Mouse (Mus musculus) heart, embryonic 14.5 days (tissue): Measurements from ENCODE around the gene Pcdh19. TPM values are rescaled to one million over a fixed set of nuclear protein-coding genes. Genes with fewer than 3 reads are reported as not detected.

Experiments used
- ATAC-seq: fragments of 200-750 bp; cut with Nextera tagmentation; 2 replicates; pipeline ENCODE4 v1.8.0; 2017; ENCODE audit warnings: low read depth, moderate TSS enrichment; ENCODE audit not compliant: insufficient number of reproducible peaks, insufficient read depth, low FRiP score
- H3K27ac ChIP-seq, 2 experiments: fragments of 200-500 bp in 1 of 2; fragments of 300-500 bp in 1 of 2; sonication (generic) in 1 of 2; replicated peaks in 1 of 2; 2 replicates each; pipeline ENCODE4 v1.5.1; 2012 to 2014; ENCODE audit warnings: low read depth in 2 of 2, low read length in 2 of 2, control low read depth in 1 of 2, mild to moderate bottlenecking in 1 of 2, mixed read lengths in 1 of 2; ENCODE audit not compliant: control insufficient read depth in 1 of 2, insufficient read depth in 1 of 2
- H3K27me3 ChIP-seq: fragments of 300-500 bp; sonication (generic); 2 replicates; pipeline ENCODE4 v1.6.1; 2014; ENCODE audit warnings: mild to moderate bottlenecking, low read length, control low read depth; ENCODE audit not compliant: control insufficient read depth, insufficient read depth
- H3K36me3 ChIP-seq: fragments of 300-500 bp; sonication (generic); 2 replicates; pipeline ENCODE4 v1.6.1; 2014; ENCODE audit warnings: mild to moderate bottlenecking, control low read depth, low read length, mixed read lengths; ENCODE audit not compliant: control insufficient read depth, insufficient read depth
- H3K4me1 ChIP-seq, 2 experiments: fragments of 200-500 bp in 1 of 2; fragments of 300-500 bp in 1 of 2; sonication (generic) in 1 of 2; 2 replicates each; pipeline ENCODE4 v1.6.1; 2012 to 2014; ENCODE audit warnings: low read length in 2 of 2, control low read depth in 1 of 2, mixed read lengths in 1 of 2; ENCODE audit not compliant: control insufficient read depth in 2 of 2, insufficient read depth in 2 of 2
- H3K4me2 ChIP-seq: fragments of 300-500 bp; sonication (generic); 2 replicates; pipeline ENCODE4 v1.6.1; 2014; ENCODE audit warnings: mild to moderate bottlenecking, low read length
- H3K4me3 ChIP-seq, 2 experiments: fragments of 200-500 bp in 1 of 2; fragments of 300-500 bp in 1 of 2; sonication (generic) in 1 of 2; 2 replicates each; pipeline ENCODE4 v1.5.1; 2012 to 2014; ENCODE audit warnings: low read length in 2 of 2, mild to moderate bottlenecking in 2 of 2, control low read depth in 1 of 2, low read depth in 1 of 2, moderate library complexity in 1 of 2; ENCODE audit not compliant: control insufficient read depth in 1 of 2, insufficient read depth in 1 of 2
- H3K9ac ChIP-seq: fragments of 300-500 bp; sonication (generic); 2 replicates; pipeline ENCODE4 v1.6.1; 2014; ENCODE audit warnings: mild to moderate bottlenecking, low read length
- H3K9me3 ChIP-seq: fragments of 300-500 bp; sonication (generic); 2 replicates; pipeline ENCODE4 v1.6.1; 2016; ENCODE audit warnings: low read length, control low read depth; ENCODE audit not compliant: control insufficient read depth
- WGBS: fragments of 180-500 bp; shearing (Covaris S2); extraction: QIAGEN DNeasy Blood & Tissue Kit; methylation state at CpG from one replicate; pipeline ENCODE4 v1.1.7; 2014; 5-methylcytosine and 5-hydroxymethylcytosine counted together
- polyA plus RNA-seq: library from polyadenylated mRNA; unstranded; fragments of >200 nt; fragmentation: Nextera tagmentation; extraction: Ambion mirVana; gene quantifications from 2 replicates; pipeline ENCODE4 v1.2.1, GENCODE M21; 2014

The Pcdh19 gene
- polyA plus RNA-seq, 1 experiment from 2014 or later: 0.58 TPM

DNA sequence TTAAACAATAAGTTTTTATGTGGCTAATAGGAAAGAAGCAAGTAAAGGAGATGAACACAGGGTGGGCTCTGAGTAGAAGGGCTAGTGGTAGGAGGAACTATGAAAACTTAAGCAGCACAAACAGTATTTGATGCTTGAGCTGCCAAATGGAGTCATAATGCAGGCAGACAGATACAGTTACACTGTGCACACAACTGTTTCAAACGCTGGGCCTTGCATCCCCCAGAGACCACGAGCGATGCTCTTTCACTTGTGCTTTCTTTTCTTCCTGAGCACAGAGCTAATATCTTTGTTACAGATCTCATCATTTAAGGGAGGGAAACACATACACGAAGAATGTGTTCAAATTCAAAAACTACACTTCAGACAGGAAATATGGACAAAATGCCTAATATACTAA lies 83.0 kb downstream of the Pcdh19 start:
- Histone ChIP-seq H3K9me3 (no peaks in the 10 kb centered on the region), H3K27ac (no peak overlapping the region), H3K4me1 (0 out of 4 replicates have a peak, but pooled peaks cover 0 to 2% of the 10 kb centered on the region in 2 experiments), H3K4me3 (no peak overlapping the region), H3K9ac (no peak overlapping the region), H3K27me3 (no peaks in the 10 kb centered on the region), H3K4me2 (no peak overlapping the region), H3K36me3 (no peaks in the 10 kb centered on the region)
- 67% methylated on average over 4 of the region's 4 CpGs for WGBS
- no peak for ATAC-seq

- WGBS: 38% methylated on average over 4 of the region's 4 CpGs
- H3K9ac ChIP-seq: no peak overlapping the region
- H3K4me1 ChIP-seq: 0 out of 4 replicates have a peak, but pooled peaks cover 0 to 2% of the 10 kb centered on the region in 2 experiments
- H3K4me3 ChIP-seq: no peak overlapping the region
- H3K27me3 ChIP-seq: no peaks in the 10 kb centered on the region
- ATAC-seq: peak; percentile 61; the same call in 1 of the 2 replicates
- no peaks in the 10 kb centered on the region for H3K36me3 ChIP-seq
- H3K4me2 ChIP-seq: no peak overlapping the region
- no peaks in the 10 kb centered on the region for H3K9me3 ChIP-seq
- no peak overlapping the region for H3K27ac ChIP-seq
These were observed 84.5 kb downstream of the Pcdh19 start for GRCm38 (mm10) chrX:133604272-133604671.

DNA sequence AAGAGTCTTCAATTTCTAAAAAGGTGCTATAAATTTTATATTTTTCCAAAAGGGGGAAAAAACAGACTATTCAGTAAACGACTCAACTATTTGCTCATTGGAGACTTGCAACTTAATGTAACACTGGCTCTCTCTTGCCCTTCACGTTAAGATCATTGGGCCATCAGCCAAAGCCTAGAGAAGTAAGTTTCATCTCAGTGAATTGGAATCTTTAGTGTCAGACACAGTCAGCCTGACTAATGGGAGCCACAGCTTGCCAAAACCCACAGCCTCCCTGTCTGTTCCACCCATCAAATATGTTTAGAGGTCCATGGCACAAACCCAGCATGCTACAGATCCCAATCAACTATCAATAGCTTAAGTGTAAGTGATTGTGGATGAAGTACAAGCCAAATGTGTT lies 86.7 kb downstream of the Pcdh19 start:
- no peak for ATAC-seq
- H3K36me3 ChIP-seq: no peaks in the 10 kb centered on the region
- H3K4me3 ChIP-seq: no peak overlapping the region
- no peaks in the 10 kb centered on the region for H3K27me3 ChIP-seq
- H3K9ac ChIP-seq: no peak overlapping the region
- no peaks in the 10 kb centered on the region for H3K9me3 ChIP-seq
- H3K4me1 ChIP-seq: 0 out of 4 replicates have a peak, but pooled peaks cover 0 to 2% of the 10 kb centered on the region in 2 experiments
- WGBS: 53% methylated on average over 2 of the region's 2 CpGs
- no peak overlapping the region for H3K4me2 ChIP-seq
- H3K27ac ChIP-seq: no peak overlapping the region

DNA sequence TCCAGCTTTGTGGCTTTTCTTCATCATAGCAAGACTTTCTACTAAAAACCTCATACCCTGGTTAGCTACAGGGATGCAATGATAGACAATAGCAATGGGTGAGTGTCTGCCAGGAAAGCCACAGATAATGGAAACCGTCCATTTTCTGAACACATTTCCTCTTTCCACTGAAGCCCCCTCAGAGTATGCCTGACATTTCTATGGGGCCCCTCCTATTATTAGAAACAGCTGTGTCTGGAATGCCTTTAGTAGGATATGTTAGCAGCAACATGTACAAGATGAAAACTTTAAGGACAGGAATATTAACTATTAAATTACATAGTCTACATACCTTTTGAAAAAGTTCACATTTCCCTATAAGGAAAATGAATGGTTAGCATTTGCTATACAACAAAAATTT lies 87.1 kb downstream of the Pcdh19 start:
- H3K4me3 ChIP-seq: no peak overlapping the region
- 32% methylated on average over 1 of the region's 1 CpGs for WGBS
- no peak for ATAC-seq

DNA sequence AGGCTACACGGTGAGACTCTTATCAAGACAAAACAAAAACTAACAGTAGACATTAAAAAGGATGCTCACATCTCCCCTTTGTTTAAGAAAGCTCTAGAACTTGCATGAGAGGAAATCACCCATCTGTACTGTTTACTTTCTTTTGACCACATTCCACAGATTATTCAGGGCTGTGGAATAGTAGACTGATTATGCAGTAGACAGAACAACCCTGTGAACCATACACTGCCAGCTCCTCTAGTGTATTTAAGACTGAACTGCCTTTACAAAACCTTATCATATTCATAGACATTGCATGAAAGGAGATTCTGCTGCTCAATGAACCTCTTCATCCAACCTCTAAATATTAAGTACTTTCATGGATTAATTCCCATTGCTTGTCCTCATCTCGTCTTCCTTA lies 87.6 kb downstream of the Pcdh19 start:
- Histone ChIP-seq H3K36me3 (no peaks in the 10 kb centered on the region), H3K4me2 (no peak overlapping the region), H3K27me3 (no peaks in the 10 kb centered on the region), H3K4me3 (no peak overlapping the region), H3K27ac (no peak overlapping the region), H3K9ac (no peak overlapping the region), H3K4me1 (0 out of 4 replicates have a peak, but pooled peaks cover 0 to 2% of the 10 kb centered on the region in 2 experiments), H3K9me3 (no peaks in the 10 kb centered on the region)
- ATAC-seq: no peak
- WGBS: 49% methylated on average over 2 of the region's 2 CpGs

More for the DNA sequence above, 87.1 kb downstream of the Pcdh19 start:
- no peak overlapping the region for H3K27ac ChIP-seq
- H3K27me3 ChIP-seq: no peaks in the 10 kb centered on the region
- no peak overlapping the region for H3K9ac ChIP-seq
- no peak overlapping the region for H3K4me2 ChIP-seq
- H3K9me3 ChIP-seq: no peaks in the 10 kb centered on the region
- 0 out of 4 replicates have a peak, but pooled peaks cover 0 to 2% of the 10 kb centered on the region in 2 experiments for H3K4me1 ChIP-seq
- H3K36me3 ChIP-seq: no peaks in the 10 kb centered on the region

- WGBS: 68% methylated on average over 4 of the region's 4 CpGs
- H3K9me3 ChIP-seq: no peaks in the 10 kb centered on the region
- H3K4me3 ChIP-seq: no peak overlapping the region
- H3K36me3 ChIP-seq: no peaks in the 10 kb centered on the region
- H3K27me3 ChIP-seq: no peaks in the 10 kb centered on the region
- H3K27ac ChIP-seq: no peak overlapping the region
- no peaks in the 10 kb centered on the region for H3K4me1 ChIP-seq
- H3K4me2 ChIP-seq: no peak overlapping the region
- ATAC-seq: no peak
- no peak overlapping the region for H3K9ac ChIP-seq
These were observed 113.0 kb downstream of the Pcdh19 start for GRCm38 (mm10) chrX:133575601-133576382.

- no peaks in the 10 kb centered on the region for H3K36me3 ChIP-seq
- no peaks in the 10 kb centered on the region for H3K9me3 ChIP-seq
- no peak overlapping the region for H3K27ac ChIP-seq
- H3K4me2 ChIP-seq: no peak overlapping the region
- no peak for ATAC-seq
- no peaks in the 10 kb centered on the region for H3K27me3 ChIP-seq
- H3K9ac ChIP-seq: no peak overlapping the region
- WGBS: 69% methylated on average over 2 of the region's 2 CpGs
- H3K4me3 ChIP-seq: no peak overlapping the region
- H3K4me1 ChIP-seq: no peaks in the 10 kb centered on the region
These were observed 123.4 kb downstream of the Pcdh19 start for GRCm38 (mm10) chrX:133565355-133565754.
